Mouse (Mus musculus) CH12.LX (cell line): ENCODE results near the gene Glis1.

Experiments used
- CTCF ChIP-seq, 2 experiments: IDR thresholded peaks in 1 of 2; conservative IDR thresholded peaks in 1 of 2; 2 replicates each; pipeline ENCODE4 v1.5.1; 2011 to 2012; ENCODE audit warnings: low read depth in 2 of 2, low read length in 2 of 2, improper control_type of control experiment in 1 of 2, inconsistent platforms in 1 of 2, mild to moderate bottlenecking in 1 of 2, moderate library complexity in 1 of 2
- E2F4 ChIP-seq: IDR thresholded peaks from 2 replicates; pipeline ENCODE4 v1.6.1; 2011; ENCODE audit warnings: low read depth, low read length, improper control_type of control experiment; ENCODE audit not compliant: insufficient replicate concordance
- EP300 ChIP-seq: IDR thresholded peaks from 2 replicates; pipeline ENCODE4 v1.6.1; 2011; ENCODE audit warnings: low read length, improper control_type of control experiment
- ETS1 ChIP-seq: conservative IDR thresholded peaks from 2 replicates; pipeline ENCODE4 v1.6.1; 2012; ENCODE audit warnings: low read depth, mild to moderate bottlenecking, inconsistent platforms, low read length, improper control_type of control experiment, moderate library complexity
- GABPA ChIP-seq: IDR thresholded peaks from 2 replicates; pipeline ENCODE4 v1.6.1; 2012; ENCODE audit warnings: low read depth, low read length, improper control_type of control experiment, inconsistent platforms; ENCODE audit not compliant: insufficient replicate concordance
- HCFC1 ChIP-seq: IDR thresholded peaks from 2 replicates; pipeline ENCODE4 v1.6.1; 2012; ENCODE audit warnings: low read depth, mild to moderate bottlenecking, inconsistent platforms, low read length, improper control_type of control experiment
- JUND ChIP-seq: conservative IDR thresholded peaks from 2 replicates; pipeline ENCODE4 v1.6.1; 2011; ENCODE audit warnings: low read depth, low read length, improper control_type of control experiment
- KAT2A ChIP-seq: IDR thresholded peaks from 2 replicates; pipeline ENCODE4 v1.6.1; 2012; ENCODE audit warnings: low read length, improper control_type of control experiment, inconsistent platforms; ENCODE audit not compliant: insufficient replicate concordance
- MEF2A ChIP-seq: IDR thresholded peaks from 2 replicates; pipeline ENCODE4 v1.6.1; 2014; ENCODE audit warnings: low read depth, mild to moderate bottlenecking, inconsistent platforms, low read length, improper control_type of control experiment, borderline replicate concordance
- POLR2A ChIP-seq: IDR thresholded peaks from 2 replicates; pipeline ENCODE4 v1.6.1; 2011; ENCODE audit warnings: low read depth, mild to moderate bottlenecking, improper control_type of control experiment, low read length
- TCF12 ChIP-seq: IDR thresholded peaks from 2 replicates; pipeline ENCODE4 v1.6.1; 2014; ENCODE audit warnings: low read depth, mild to moderate bottlenecking, inconsistent platforms, low read length, improper control_type of control experiment
- USF1 ChIP-seq: IDR thresholded peaks from 2 replicates; pipeline ENCODE4 v1.6.1; 2014; ENCODE audit warnings: low read depth, mild to moderate bottlenecking, inconsistent platforms, low read length, improper control_type of control experiment
- ZNF384 ChIP-seq: IDR thresholded peaks from 2 replicates; pipeline ENCODE4 v1.6.1; 2012; ENCODE audit warnings: low read depth, low read length, improper control_type of control experiment, inconsistent platforms

DNA sequence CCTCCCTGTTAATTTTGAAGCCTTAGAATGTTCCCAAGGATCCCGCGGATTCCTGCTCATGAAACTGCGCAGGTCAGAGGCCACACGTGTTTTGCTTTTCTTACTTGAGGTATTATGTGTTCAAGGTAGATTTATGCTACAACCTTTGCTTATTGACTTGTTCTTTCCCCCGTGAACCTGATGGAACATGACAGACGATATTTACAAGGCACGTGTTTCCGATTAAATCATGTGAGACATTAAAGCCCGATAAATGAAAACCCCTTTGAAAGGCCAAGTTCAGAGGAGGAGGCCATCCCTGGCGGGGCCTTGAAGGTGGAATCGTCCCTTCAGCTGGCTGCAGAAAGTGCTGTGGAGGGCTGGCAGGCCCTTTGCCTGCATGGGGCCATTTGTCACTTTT, 26.1 kb downstream of the Glis1 start:
- TF ChIP-seq POLR2A (no peak), HCFC1 (no peak), EP300 (no peak), CTCF (conservative IDR thresholded peaks at IDR 0.05 in 1 of 2, IDR thresholded peaks at IDR 0.05 in 1 of 2; ENCODE audit: low read depth in 2 of 2, low read length in 2 of 2) (no peak), ZNF384 (no peak), ETS1 (no peak), GABPA (no peak), USF1 (no peak), TCF12 (no peak), KAT2A (no peak), E2F4 (no peak), JUND (no peak), MEF2A (no peak)
